Mouse (Mus musculus): ENCODE measurements around the gene Man1a.

- TF ChIP-seq CTCF (IDR thresholded peaks at IDR 0.05; ENCODE audit: low read depth), result no peak
- TF ChIP-seq EP300 (IDR thresholded peaks at IDR 0.05; ENCODE audit: low read depth), result no peak
Measured at GRCm38 (mm10) chr10:53984086-53984485, 92.3 kb downstream of the Man1a start.
